Mouse (Mus musculus) hindbrain, embryonic 14.5 days (tissue): ENCODE measurements around the gene Gtpbp3. TPM values are rescaled to one million over a fixed set of nuclear protein-coding genes. Genes with fewer than 3 reads are reported as not detected.
A peak's percentile ranks its signal among the peaks of the same experiment; 100 is the strongest.

Source experiments
- ATAC-seq: fragments of 200-750 bp; cut with Nextera tagmentation; 2 replicates; pipeline ENCODE4 v1.8.0; 2017; ENCODE audit warnings: moderate number of reproducible peaks, mild to moderate bottlenecking, moderate TSS enrichment, moderate library complexity; ENCODE audit not compliant: low FRiP score
- DNase-seq: peaks from one replicate; pipeline ENCODE4 v3.0.0-alpha.2; 2015; ENCODE audit warnings: low spot score
- H3K27ac ChIP-seq: fragments of 300-500 bp; sonication (generic); 2 replicates; pipeline ENCODE4 v1.5.1; 2014; ENCODE audit warnings: mild to moderate bottlenecking, moderate library complexity
- H3K27me3 ChIP-seq: fragments of 300-500 bp; sonication (generic); 2 replicates; pipeline ENCODE4 v1.6.1; 2014; ENCODE audit warnings: mild to moderate bottlenecking, low read length, mixed read lengths; ENCODE audit not compliant: control insufficient read depth, insufficient read depth
- H3K36me3 ChIP-seq: fragments of 300-500 bp; sonication (generic); replicated peaks from 2 replicates; pipeline ENCODE4 v1.6.1; 2014; ENCODE audit not compliant: control insufficient read depth, insufficient read depth
- H3K4me1 ChIP-seq: fragments of 300-500 bp; sonication (generic); replicated peaks from 2 replicates; pipeline ENCODE4 v1.6.1; 2014; ENCODE audit warnings: antibody characterized with exemption, low read length, mixed read lengths; ENCODE audit not compliant: control insufficient read depth, insufficient read depth
- H3K4me2 ChIP-seq: fragments of 300-500 bp; sonication (generic); replicated peaks from 2 replicates; pipeline ENCODE4 v1.6.1; 2014; ENCODE audit warnings: mild to moderate bottlenecking, moderate library complexity
- H3K4me3 ChIP-seq: fragments of 300-500 bp; sonication (generic); replicated peaks from 2 replicates; pipeline ENCODE4 v1.5.1; 2014; ENCODE audit warnings: mild to moderate bottlenecking, low read length
- H3K9ac ChIP-seq: fragments of 300-500 bp; sonication (generic); 2 replicates; pipeline ENCODE4 v1.6.1; 2014
- H3K9me3 ChIP-seq: fragments of 300-500 bp; sonication (generic); 2 replicates; pipeline ENCODE4 v1.6.1; 2016; ENCODE audit warnings: low read length; ENCODE audit not compliant: control insufficient read depth
- WGBS: fragments of 180-500 bp; shearing (Covaris S2); extraction: QIAGEN DNeasy Blood & Tissue Kit; methylation state at CpG from one replicate; pipeline ENCODE4 v1.1.7; 2014; 5-methylcytosine and 5-hydroxymethylcytosine counted together
- polyA plus RNA-seq: library from polyadenylated mRNA; unstranded; fragments of >200 nt; fragmentation: Nextera tagmentation; extraction: Ambion mirVana; gene quantifications from 2 replicates; pipeline ENCODE4 v1.2.1, GENCODE M21; 2014

The Gtpbp3 gene
- polyA plus RNA-seq, 1 experiment from 2014 or later: 7.3 TPM

GRCm38 (mm10) chr8:71460716-71461115 is 27.2 kb upstream of the Gtpbp3 start:
- Histone ChIP-seq H3K36me3 (peaks cover 51% of the 10 kb centered on the region), H3K9ac (no peak overlapping the region), H3K4me3 (no peak overlapping the region), H3K27me3 (no peaks in the 10 kb centered on the region), H3K9me3 (no peaks in the 10 kb centered on the region), H3K4me1 (peaks cover 24% of the 10 kb centered on the region), H3K4me2 (no peak overlapping the region), H3K27ac (no peak overlapping the region)
- no peak for ATAC-seq
- DNase-seq: no peak
- 95% methylated on average over 6 of the region's 6 CpGs for WGBS

GRCm38 (mm10) chr8:71461152-71461840 is 26.6 kb upstream of the Gtpbp3 start:
- peaks cover 24% of the 10 kb centered on the region for H3K4me1 ChIP-seq
- WGBS: 82% methylated on average over 47 of the region's 47 CpGs
- peak overlapping the region; percentile 74; the same call in 1 of the 2 replicates for H3K4me2 ChIP-seq
- no peak overlapping the region for H3K4me3 ChIP-seq
- H3K27me3 ChIP-seq: no peaks in the 10 kb centered on the region
- ATAC-seq (no peak), DNase-seq (no peak)
- no peak overlapping the region for H3K27ac ChIP-seq
- no peak overlapping the region for H3K9ac ChIP-seq
- H3K36me3 ChIP-seq: peaks cover 48% of the 10 kb centered on the region
- H3K9me3 ChIP-seq: no peaks in the 10 kb centered on the region

GRCm38 (mm10) chr8:71462191-71462590 is 25.7 kb upstream of the Gtpbp3 start:
- Histone ChIP-seq H3K4me2 (peak overlapping the region; percentile 74), H3K27ac (no peak overlapping the region), H3K4me1 (peaks cover 24% of the 10 kb centered on the region), H3K9me3 (no peaks in the 10 kb centered on the region), H3K9ac (peak overlapping the region; percentile 78), H3K4me3 (peak overlapping the region; percentile 54), H3K27me3 (no peaks in the 10 kb centered on the region), H3K36me3 (peaks cover 39% of the 10 kb centered on the region)
- no peak for DNase-seq
- 78% methylated on average over 4 of the region's 4 CpGs for WGBS
- no peak for ATAC-seq

- 2% methylated on average over 16 of the region's 16 CpGs for WGBS
- Histone ChIP-seq H3K4me1 (peaks cover 24% of the 10 kb centered on the region), H3K4me3 (peak overlapping the region; percentile 54), H3K9me3 (no peaks in the 10 kb centered on the region), H3K27me3 (no peaks in the 10 kb centered on the region), H3K4me2 (peak overlapping the region; percentile 74), H3K36me3 (peaks cover 35% of the 10 kb centered on the region), H3K27ac (peak overlapping the region; percentile 64), H3K9ac (peak overlapping the region; percentile 78)
- ATAC-seq (no peak), DNase-seq (no peak)
Observed at GRCm38 (mm10) chr8:71462786-71463185, 25.1 kb upstream of the Gtpbp3 start.

GRCm38 (mm10) chr8:71463188-71464033 is 24.5 kb upstream of the Gtpbp3 start, which contains the start of gene Abhd8:
Gene Abhd8 (minus strand): TSS chr8:71463655.
- peak within 1 kb of the TSS; percentile 54 for H3K4me3 ChIP-seq
- peak within 1 kb of the TSS; percentile 83 for H3K27ac ChIP-seq
- WGBS: under 1% methylated on average over 55 of the region's 55 CpGs
- peak; percentile 95 for DNase-seq
- peak within 1 kb of the TSS; percentile 78 for H3K9ac ChIP-seq
- H3K4me2 ChIP-seq: peak within 1 kb of the TSS; percentile 74
- peak; percentile 84 for ATAC-seq
- peaks cover 29% of the 10 kb centered on the region for H3K36me3 ChIP-seq
- H3K9me3 ChIP-seq: no peaks in the 10 kb centered on the region
- peaks cover 24% of the 10 kb centered on the region for H3K4me1 ChIP-seq
- H3K27me3 ChIP-seq: no peaks in the 10 kb centered on the region

- ATAC-seq: peak; percentile 73
- peaks cover 19% of the 10 kb centered on the region for H3K4me1 ChIP-seq
Observed at GRCm38 (mm10) chr8:71464513-71465500, 23.1 kb upstream of the Gtpbp3 start, which contains the start of gene Mrpl34. Gene Mrpl34 (plus strand): TSS chr8:71464959.

GRCm38 (mm10) chr8:71465733-71466132 is 22.2 kb upstream of the Gtpbp3 start:
- H3K4me1 ChIP-seq: peaks cover 28% of the 10 kb centered on the region

More at GRCm38 (mm10) chr8:71464513-71465500, 23.1 kb upstream of the Gtpbp3 start, which contains the start of gene Mrpl34:
- peak; percentile 100 for DNase-seq
- H3K9me3 ChIP-seq: no peaks in the 10 kb centered on the region
- peak within 1 kb of the TSS; percentile 78 for H3K9ac ChIP-seq
- under 1% methylated on average over 59 of the region's 59 CpGs for WGBS
- peaks cover 15% of the 10 kb centered on the region for H3K36me3 ChIP-seq
- peak within 1 kb of the TSS; percentile 83 for H3K27ac ChIP-seq
- H3K4me2 ChIP-seq: peak within 1 kb of the TSS; percentile 74
- peak within 1 kb of the TSS; percentile 54 for H3K4me3 ChIP-seq
- no peaks in the 10 kb centered on the region for H3K27me3 ChIP-seq

GRCm38 (mm10) chr8:71466198-71466597 is 21.7 kb upstream of the Gtpbp3 start:
- H3K27ac ChIP-seq: no peak overlapping the region
- H3K4me1 ChIP-seq: peaks cover 30% of the 10 kb centered on the region
- H3K4me2 ChIP-seq: no peak overlapping the region
- H3K9me3 ChIP-seq: no peaks in the 10 kb centered on the region
- H3K4me3 ChIP-seq: no peak overlapping the region
- 97% methylated on average over 5 of the region's 5 CpGs for WGBS
- no peak for ATAC-seq
- peaks cover 10% of the 10 kb centered on the region for H3K36me3 ChIP-seq
- no peaks in the 10 kb centered on the region for H3K27me3 ChIP-seq
- H3K9ac ChIP-seq: no peak overlapping the region
- DNase-seq: no peak

More at GRCm38 (mm10) chr8:71465733-71466132, 22.2 kb upstream of the Gtpbp3 start:
- Histone ChIP-seq H3K9ac (peak overlapping the region; percentile 61), H3K36me3 (peaks cover 10% of the 10 kb centered on the region), H3K9me3 (no peaks in the 10 kb centered on the region), H3K27me3 (no peaks in the 10 kb centered on the region), H3K4me2 (peak overlapping the region; percentile 74), H3K4me3 (peak overlapping the region; percentile 54), H3K27ac (no peak overlapping the region)
- ATAC-seq (no peak), DNase-seq (no peak)
- 87% methylated on average over 8 of the region's 8 CpGs for WGBS
